Mouse (Mus musculus): ENCODE results near the gene H2afv. TPM values are rescaled to one million over a fixed set of nuclear protein-coding genes. Genes with fewer than 3 reads are reported as not detected.

Gene H2afv
- 10 to 100 TPM; 57.6 to 60.1 TPM for total RNA-seq (2023)

GRCm38 (mm10) chr11:6444077-6444853, at the start of gene H2afv:
TSS of gene H2afv (minus strand) at chr11:6444443.

GRCm38 (mm10) chr11:6475867-6476484, 31.7 kb upstream of the H2afv start, which contains the start of gene Purb:
TSS of gene Purb (minus strand) at chr11:6475917.

GRCm38 (mm10) chr11:6414751-6415550, 29.3 kb downstream of the H2afv start, which contains the start of gene Ppia:
TSS of gene Ppia (plus strand) at chr11:6415443.

GRCm38 (mm10) chr11:6388726-6389413, 55.4 kb downstream of the H2afv start, which contains the start of gene Zmiz2:
TSS of gene Zmiz2 (plus strand) at chr11:6389074.

Other genes with a start within 250 kb of the H2afv start
- gene A730071L15Rik, start 244.4 kb downstream of the H2afv start, total RNA-seq (2023) = 1 to 10 TPM in 1 of 2 experiments, under 1 TPM in 1; 0.47 to 1.1 TPM
- 10 to 100 TPM; 64.9 to 69.8 TPM for gene Nudcd3, start 244.0 kb downstream of the H2afv start, total RNA-seq (2023)
- gene Npc1l1, start 214.3 kb downstream of the H2afv start, total RNA-seq (2023) = under 1 TPM; 0.15 TPM
- 10 to 100 TPM; 81.5 to 92.5 TPM for gene Ddx56, start 176.7 kb downstream of the H2afv start, total RNA-seq (2023)
- gene Tmed4, start 169.6 kb downstream of the H2afv start, total RNA-seq (2023) = 10 to 100 TPM; 39.9 to 46.8 TPM
- gene Ogdh, start 152.8 kb downstream of the H2afv start, total RNA-seq (2023) = 100 to 1,000 TPM; 161 to 167 TPM
- 100 to 1,000 TPM; 101 to 103 TPM for gene Zmiz2, start 55.4 kb downstream of the H2afv start, total RNA-seq (2023)
- 1,000 to 10,000 TPM; 1,227 to 1,397 TPM for gene Ppia, start 29.0 kb downstream of the H2afv start, total RNA-seq (2023)
- gene Purb, start 31.5 kb upstream of the H2afv start, total RNA-seq (2023) = 10 to 100 TPM; 67.2 to 67.4 TPM
- 100 to 1,000 TPM; 203 to 212 TPM for gene Myo1g, start 76.5 kb upstream of the H2afv start, total RNA-seq (2023)
- 100 to 1,000 TPM; 288 to 325 TPM for gene Ccm2, start 102.4 kb upstream of the H2afv start, total RNA-seq (2023)
- gene Nacad, start 161.6 kb upstream of the H2afv start, total RNA-seq (2023) = under 1 TPM; 0.26 to 0.98 TPM
- gene Tbrg4, start 181.6 kb upstream of the H2afv start, total RNA-seq (2023) = 100 to 1,000 TPM; 140 to 145 TPM
- gene Wap, start 194.2 kb upstream of the H2afv start, total RNA-seq (2023) = not detected
- 10 to 100 TPM; 18.9 to 19.4 TPM for gene Ramp3, start 214.1 kb upstream of the H2afv start, total RNA-seq (2023)

Measured in T-cell, adult 66 days (primary cell).